ENCODE assay signal across 12 mouse cellular contexts in the genomic region with DNA sequence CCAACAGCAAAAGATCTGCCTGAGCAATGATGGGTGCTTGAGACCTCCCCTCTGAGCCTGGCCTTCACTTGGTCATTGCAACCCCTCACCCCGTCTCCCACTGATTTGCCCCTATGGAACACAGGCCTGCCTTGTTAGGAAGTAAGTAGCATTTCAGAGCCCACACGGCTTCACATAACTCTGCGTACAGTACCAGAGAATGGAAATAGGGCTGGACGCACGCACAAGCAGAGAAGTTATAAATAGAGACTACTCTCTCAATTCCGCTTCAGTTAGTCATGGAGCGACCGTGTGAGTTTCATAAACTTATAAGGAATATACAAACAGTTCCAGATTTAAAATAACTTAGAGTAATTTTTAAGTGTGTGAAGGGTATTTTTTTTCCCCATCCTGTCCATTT.
A peak's percentile ranks its signal among the peaks of the same experiment; 100 is the strongest.
DNase-seq lines count a peak whose midpoint lies in the region; ATAC-seq and TF ChIP-seq lines count a peak whose summit lies in the region.
"Had no signal": no experiment of that assay in that cellular context is flagged by ENCODE, and none has a peak within 500 bp of the region (broad histone marks: within the 10 kb centered on the region; RNA-seq: fewer than 3 reads in every experiment).

No protein-coding gene starts in this region.

- peak overlapping the region; percentile 55 for H3K4me2 ChIP-seq in heart, embryonic 13.5 days
- no peak overlapping the region for H3K4me2 ChIP-seq in limb, embryonic 14.5 days (replicated peaks; ENCODE audit: low read depth, low read length, severe bottlenecking)
- H3K4me2 ChIP-seq in forebrain, embryonic 16.5 days (ENCODE audit: low read length): no peak overlapping the region
- H3K4me2 ChIP-seq: hindbrain, embryonic 13.5 days; liver, embryonic 12.5 days had no signal

- peak; percentile 36; the same call in 1 of the 2 replicates for TF ChIP-seq POLR2A in embryonic fibroblast, embryonic 13.5 days (IDR thresholded peaks at IDR 0.05; ENCODE audit: low read depth, low read length)
- TF ChIP-seq POLR2A in limb, embryonic 14.5 days (IDR thresholded peaks at IDR 0.05; ENCODE audit: borderline replicate concordance, extremely low read depth, insufficient read depth, insufficient read length): no peak

- 0 out of 2 replicates have a peak overlapping the region, but pooled peaks have one; percentile 16 for H3K4me3 ChIP-seq in heart, embryonic 13.5 days
- H3K4me3 ChIP-seq in embryonic fibroblast, embryonic 13.5 days (ENCODE audit: insufficient read depth, low read length): no peak overlapping the region
- no peak overlapping the region for H3K4me3 ChIP-seq in limb, embryonic 14.5 days (replicated peaks; ENCODE audit: low read length)
- H3K4me3 ChIP-seq in forebrain, embryonic 16.5 days (replicated peaks; ENCODE audit: low read length): no peak overlapping the region
- H3K4me3 ChIP-seq: hindbrain, embryonic 13.5 days; liver, embryonic 12.5 days had no signal

- peaks cover 85% of the 10 kb centered on the region for H3K4me1 ChIP-seq in heart, embryonic 13.5 days
- peaks cover 46% of the 10 kb centered on the region for H3K4me1 ChIP-seq in embryonic fibroblast, embryonic 13.5 days (ENCODE audit: control insufficient read depth, insufficient read depth, low read length)
- H3K4me1 ChIP-seq in limb, embryonic 14.5 days (ENCODE audit: control insufficient read depth, insufficient read depth, low read length): peaks cover 38% of the 10 kb centered on the region
- H3K4me1 ChIP-seq in forebrain, embryonic 16.5 days (replicated peaks; ENCODE audit: control insufficient read depth, insufficient read depth, low read length): peaks cover 28% of the 10 kb centered on the region

- no peaks in the 10 kb centered on the region for H3K36me3 ChIP-seq in heart, embryonic 13.5 days
- H3K36me3 ChIP-seq in limb, embryonic 14.5 days (ENCODE audit: control insufficient read depth, insufficient read depth, low read length): no peaks in the 10 kb centered on the region
- H3K36me3 ChIP-seq in forebrain, embryonic 16.5 days (ENCODE audit: control insufficient read depth, insufficient read depth): no peaks in the 10 kb centered on the region
- H3K36me3 ChIP-seq: hindbrain, embryonic 13.5 days; liver, embryonic 12.5 days had no signal

- peak overlapping the region; percentile 93 for H3K27ac ChIP-seq in heart, embryonic 13.5 days (replicated peaks)
- H3K27ac ChIP-seq in embryonic fibroblast, embryonic 13.5 days (ENCODE audit: insufficient read depth, low read length): peak overlapping the region; percentile 99
- H3K27ac ChIP-seq in limb, embryonic 14.5 days (replicated peaks; ENCODE audit: low read depth, low read length): peak overlapping the region; percentile 4; the same call in 1 of the 2 replicates
- no peak overlapping the region for H3K27ac ChIP-seq in forebrain, embryonic 16.5 days (ENCODE audit: low read length)
- H3K27ac ChIP-seq: liver, embryonic 12.5 days had no signal

- no peaks in the 10 kb centered on the region for H3K27me3 ChIP-seq in heart, embryonic 13.5 days (replicated peaks)
- no peaks in the 10 kb centered on the region for H3K27me3 ChIP-seq in limb, embryonic 14.5 days (ENCODE audit: control insufficient read depth, insufficient read depth, low read length)
- no peaks in the 10 kb centered on the region for H3K27me3 ChIP-seq in forebrain, embryonic 16.5 days (replicated peaks; ENCODE audit: control insufficient read depth, insufficient read depth, low read length)
- H3K27me3 ChIP-seq: hindbrain, embryonic 13.5 days; liver, embryonic 12.5 days had no signal

- H3K9ac ChIP-seq in heart, embryonic 13.5 days: peak overlapping the region; percentile 76
- no peak overlapping the region for H3K9ac ChIP-seq in limb, embryonic 14.5 days (ENCODE audit: low read depth, low read length, severe bottlenecking)
- no peak overlapping the region for H3K9ac ChIP-seq in forebrain, embryonic 16.5 days (replicated peaks; ENCODE audit: low read depth, low read length)
- H3K9ac ChIP-seq: hindbrain, embryonic 13.5 days; liver, embryonic 12.5 days had no signal

- H3K9me3 ChIP-seq in heart, embryonic 13.5 days: no peaks in the 10 kb centered on the region
- H3K9me3 ChIP-seq in limb, embryonic 14.5 days (ENCODE audit: control insufficient read depth, low read length): no peaks in the 10 kb centered on the region
- H3K9me3 ChIP-seq in forebrain, embryonic 16.5 days (ENCODE audit: control insufficient read depth, low read length): no peaks in the 10 kb centered on the region
- H3K9me3 ChIP-seq: hindbrain, embryonic 13.5 days; liver, embryonic 12.5 days had no signal

- DNase-seq in heart, postnatal 25 days (ENCODE audit: low spot score): no peak
- peak; percentile 87 for DNase-seq in NIH3T3 (ENCODE audit: low read depth)
- DNase-seq in limb, embryonic 14.5 days (ENCODE audit: low spot score): no peak
- no peak for DNase-seq in urinary bladder, adult 18-20 months (ENCODE audit: low spot score in 2 of 2)
- DNase-seq: gastrocnemius, postnatal 14 days; kidney, adult 8-10 months had no signal

- intact Hi-C loops in heart, postnatal 25 days (cut with DNase I): no loop called here

- WGBS in heart, embryonic 13.5 days: 46% methylated on average over 8 of the region's 8 CpGs
- WGBS in limb, embryonic 14.5 days: 70% methylated on average over 8 of the region's 8 CpGs
- 80% methylated on average over 8 of the region's 8 CpGs for WGBS in forebrain, embryonic 16.5 days

- TF ChIP-seq CTCF in embryonic fibroblast, embryonic 13.5 days (IDR thresholded peaks at IDR 0.05; ENCODE audit: borderline replicate concordance, insufficient read depth, low read length): no peak

- no peak for ATAC-seq in heart, embryonic 13.5 days (ENCODE audit: extremely low read depth, insufficient number of reproducible peaks, low FRiP score, low TSS enrichment)
- no peak for ATAC-seq in limb, embryonic 14.5 days (ENCODE audit: low FRiP score, low read depth)
- ATAC-seq in forebrain, embryonic 16.5 days: no peak
- ATAC-seq: forebrain, embryonic 14.5 days; liver, embryonic 12.5 days had no signal
